Mouse (Mus musculus) CH12.LX (cell line): Measurements from ENCODE around the gene Fam71b. TPM values are rescaled to one million over a fixed set of nuclear protein-coding genes. Genes with fewer than 3 reads are reported as not detected.

Experiments
- DNase-seq: peaks from one replicate; pipeline ENCODE4 v3.0.0-alpha.2; 2013; ENCODE audit errors: extremely low read depth
- H3K27ac ChIP-seq: 2 replicates; pipeline ENCODE4 v1.5.1; 2012; ENCODE audit warnings: low read depth, mild to moderate bottlenecking, control low read depth, moderate library complexity; ENCODE audit not compliant: insufficient read depth
- H3K27me3 ChIP-seq: replicated peaks from 2 replicates; pipeline ENCODE3; 2012; ENCODE audit warnings: inconsistent platforms
- H3K36me3 ChIP-seq, 2 experiments: replicated peaks in 1 of 2; 2 replicates each; pipeline versions ENCODE3 to v1.6.1; 2012; ENCODE audit warnings: inconsistent platforms in 1 of 2, low read length in 1 of 2, mild to moderate bottlenecking in 1 of 2, mixed read lengths in 1 of 2, moderate library complexity in 1 of 2; ENCODE audit not compliant: control insufficient read depth in 1 of 2, insufficient read depth in 1 of 2
- H3K4me1 ChIP-seq, 2 experiments: 2 replicates each; pipeline ENCODE4 v1.6.1; 2012; ENCODE audit warnings: inconsistent platforms in 1 of 2, moderate library complexity in 1 of 2; ENCODE audit not compliant: insufficient read depth in 2 of 2, control insufficient read depth in 1 of 2
- H3K4me2 ChIP-seq: 2 replicates; pipeline ENCODE4 v1.6.1; 2012; ENCODE audit warnings: low read depth, mild to moderate bottlenecking, control low read depth; ENCODE audit not compliant: poor library complexity, insufficient read depth, severe bottlenecking
- H3K4me3 ChIP-seq, 3 experiments: fragments of 150-350 bp in 1 of 3; sonication (generic) in 1 of 3; replicated peaks in 1 of 3; 2 replicates each; pipeline versions ENCODE3 to v1.5.1; 2011 to 2012; ENCODE audit warnings: low read depth in 2 of 3, low read length in 2 of 3, mild to moderate bottlenecking in 2 of 3, moderate library complexity in 2 of 3, control low read depth in 1 of 3, improper control_type of control experiment in 1 of 3, inconsistent platforms in 1 of 3, mixed read lengths in 1 of 3; ENCODE audit not compliant: poor library complexity in 1 of 3
- H3K79me2 ChIP-seq: replicated peaks from 2 replicates; pipeline ENCODE4 v1.6.1; 2012; ENCODE audit warnings: mild to moderate bottlenecking, moderate library complexity; ENCODE audit not compliant: control insufficient read depth, poor library complexity, insufficient read depth, severe bottlenecking; ENCODE audit errors: extremely low read depth
- H3K9ac ChIP-seq: 2 replicates; pipeline ENCODE4 v1.6.1; 2012; ENCODE audit warnings: low read depth, mild to moderate bottlenecking, control low read depth, moderate library complexity; ENCODE audit not compliant: insufficient read depth
- H3K9me3 ChIP-seq: replicated peaks from 2 replicates; pipeline ENCODE3; 2012; ENCODE audit warnings: low read length, inconsistent platforms, mixed read lengths
- BHLHE40 ChIP-seq: IDR thresholded peaks from 2 replicates; pipeline ENCODE4 v1.6.1; 2011; ENCODE audit warnings: mild to moderate bottlenecking, low read depth, low read length, improper control_type of control experiment
- CHD1 ChIP-seq: IDR thresholded peaks from 2 replicates; pipeline ENCODE4 v1.6.1; 2012; ENCODE audit warnings: low read depth, low read length, improper control_type of control experiment, inconsistent platforms
- CHD2 ChIP-seq: IDR thresholded peaks from 2 replicates; pipeline ENCODE4 v1.6.1; 2011; ENCODE audit warnings: low read length, improper control_type of control experiment
- CTCF ChIP-seq, 2 experiments: IDR thresholded peaks in 1 of 2; conservative IDR thresholded peaks in 1 of 2; 2 replicates each; pipeline ENCODE4 v1.5.1; 2011 to 2012; ENCODE audit warnings: low read depth in 2 of 2, low read length in 2 of 2, improper control_type of control experiment in 1 of 2, inconsistent platforms in 1 of 2, mild to moderate bottlenecking in 1 of 2, moderate library complexity in 1 of 2
- E2F4 ChIP-seq: IDR thresholded peaks from 2 replicates; pipeline ENCODE4 v1.6.1; 2011; ENCODE audit warnings: low read depth, low read length, improper control_type of control experiment; ENCODE audit not compliant: insufficient replicate concordance
- ELF1 ChIP-seq: IDR thresholded peaks from 2 replicates; pipeline ENCODE4 v1.6.1; 2014; ENCODE audit warnings: low read depth, mild to moderate bottlenecking, inconsistent platforms, low read length, improper control_type of control experiment
- EP300 ChIP-seq: IDR thresholded peaks from 2 replicates; pipeline ENCODE4 v1.6.1; 2011; ENCODE audit warnings: low read length, improper control_type of control experiment
- ETS1 ChIP-seq: conservative IDR thresholded peaks from 2 replicates; pipeline ENCODE4 v1.6.1; 2012; ENCODE audit warnings: low read depth, mild to moderate bottlenecking, inconsistent platforms, low read length, improper control_type of control experiment, moderate library complexity
- GABPA ChIP-seq: IDR thresholded peaks from 2 replicates; pipeline ENCODE4 v1.6.1; 2012; ENCODE audit warnings: low read depth, low read length, improper control_type of control experiment, inconsistent platforms; ENCODE audit not compliant: insufficient replicate concordance
- HCFC1 ChIP-seq: IDR thresholded peaks from 2 replicates; pipeline ENCODE4 v1.6.1; 2012; ENCODE audit warnings: low read depth, mild to moderate bottlenecking, inconsistent platforms, low read length, improper control_type of control experiment
- IRF4 ChIP-seq: IDR thresholded peaks from 2 replicates; pipeline ENCODE4 v1.6.1; 2014; ENCODE audit warnings: low read depth, mild to moderate bottlenecking, inconsistent platforms, low read length, improper control_type of control experiment
- JUN ChIP-seq: IDR thresholded peaks from 2 replicates; pipeline ENCODE4 v1.6.1; 2011; ENCODE audit warnings: low read depth, mild to moderate bottlenecking, low read length, improper control_type of control experiment, moderate library complexity; ENCODE audit not compliant: insufficient read depth
- JUND ChIP-seq: conservative IDR thresholded peaks from 2 replicates; pipeline ENCODE4 v1.6.1; 2011; ENCODE audit warnings: low read depth, low read length, improper control_type of control experiment
- KAT2A ChIP-seq: IDR thresholded peaks from 2 replicates; pipeline ENCODE4 v1.6.1; 2012; ENCODE audit warnings: low read length, improper control_type of control experiment, inconsistent platforms; ENCODE audit not compliant: insufficient replicate concordance
- MAFK ChIP-seq: IDR thresholded peaks from 2 replicates; pipeline ENCODE4 v1.6.1; 2011; ENCODE audit warnings: low read length, improper control_type of control experiment; ENCODE audit not compliant: insufficient replicate concordance
- MAX ChIP-seq: IDR thresholded peaks from 2 replicates; pipeline ENCODE4 v1.6.1; 2011; ENCODE audit warnings: low read length, improper control_type of control experiment
- MAZ ChIP-seq: IDR thresholded peaks from 2 replicates; pipeline ENCODE4 v1.6.1; 2012; ENCODE audit warnings: low read depth, mild to moderate bottlenecking, inconsistent platforms, low read length, improper control_type of control experiment, moderate library complexity
- MEF2A ChIP-seq: IDR thresholded peaks from 2 replicates; pipeline ENCODE4 v1.6.1; 2014; ENCODE audit warnings: low read depth, mild to moderate bottlenecking, inconsistent platforms, low read length, improper control_type of control experiment, borderline replicate concordance
- MXI1 ChIP-seq: IDR thresholded peaks from 2 replicates; pipeline ENCODE4 v1.6.1; 2011; ENCODE audit warnings: mild to moderate bottlenecking, low read depth, low read length, improper control_type of control experiment
- MYC ChIP-seq: IDR thresholded peaks from 2 replicates; pipeline ENCODE4 v1.6.1; 2011; ENCODE audit warnings: low read depth, mild to moderate bottlenecking, improper control_type of control experiment, low read length
- NELFE ChIP-seq: IDR thresholded peaks from 2 replicates; pipeline ENCODE4 v1.6.1; 2011; ENCODE audit warnings: low read depth, low read length, improper control_type of control experiment
- NRF1 ChIP-seq: IDR thresholded peaks from 2 replicates; pipeline ENCODE4 v1.6.1; 2014; ENCODE audit warnings: low read depth, mild to moderate bottlenecking, inconsistent platforms, low read length, improper control_type of control experiment, moderate library complexity
- PAX5 ChIP-seq: IDR thresholded peaks from 2 replicates; pipeline ENCODE4 v1.6.1; 2012; ENCODE audit warnings: low read length, inconsistent platforms, mixed read lengths
- POLR2A ChIP-seq: IDR thresholded peaks from 2 replicates; pipeline ENCODE4 v1.6.1; 2011; ENCODE audit warnings: low read depth, mild to moderate bottlenecking, improper control_type of control experiment, low read length
- POLR2AphosphoS2 ChIP-seq: IDR thresholded peaks from 2 replicates; pipeline ENCODE4 v1.6.1; 2011; ENCODE audit warnings: low read depth, low read length, improper control_type of control experiment
- RAD21 ChIP-seq: IDR thresholded peaks from 2 replicates; pipeline ENCODE4 v1.6.1; 2011; ENCODE audit warnings: low read depth, mild to moderate bottlenecking, low read length, improper control_type of control experiment, moderate library complexity
- RCOR1 ChIP-seq: conservative IDR thresholded peaks from 2 replicates; pipeline ENCODE4 v1.6.1; 2012; ENCODE audit warnings: low read depth, mild to moderate bottlenecking, inconsistent platforms, low read length, improper control_type of control experiment
- SIN3A ChIP-seq: IDR thresholded peaks from 2 replicates; pipeline ENCODE4 v1.6.1; 2012; ENCODE audit warnings: low read length, improper control_type of control experiment, inconsistent platforms
- SMC3 ChIP-seq: IDR thresholded peaks from 2 replicates; pipeline ENCODE4 v1.6.1; 2011; ENCODE audit warnings: low read depth, low read length, improper control_type of control experiment
- TBP ChIP-seq: conservative IDR thresholded peaks from 2 replicates; pipeline ENCODE4 v1.6.1; 2011; ENCODE audit warnings: low read depth, low read length, improper control_type of control experiment
- TCF12 ChIP-seq: IDR thresholded peaks from 2 replicates; pipeline ENCODE4 v1.6.1; 2014; ENCODE audit warnings: low read depth, mild to moderate bottlenecking, inconsistent platforms, low read length, improper control_type of control experiment
- UBTF ChIP-seq: IDR thresholded peaks from 2 replicates; pipeline ENCODE4 v1.6.1; 2012; ENCODE audit warnings: low read depth, mild to moderate bottlenecking, inconsistent platforms, low read length, improper control_type of control experiment, moderate library complexity
- USF1 ChIP-seq: IDR thresholded peaks from 2 replicates; pipeline ENCODE4 v1.6.1; 2014; ENCODE audit warnings: low read depth, mild to moderate bottlenecking, inconsistent platforms, low read length, improper control_type of control experiment
- USF2 ChIP-seq: conservative IDR thresholded peaks from 2 replicates; pipeline ENCODE4 v1.6.1; 2011; ENCODE audit warnings: low read depth, low read length, improper control_type of control experiment
- ZC3H11A ChIP-seq: IDR thresholded peaks from 2 replicates; pipeline ENCODE4 v1.6.1; 2012; ENCODE audit warnings: low read depth, mild to moderate bottlenecking, inconsistent platforms, low read length, improper control_type of control experiment
- ZKSCAN1 ChIP-seq: IDR thresholded peaks from 2 replicates; pipeline ENCODE4 v1.6.1; 2012; ENCODE audit warnings: low read depth, inconsistent platforms, low read length, improper control_type of control experiment, borderline replicate concordance
- ZMIZ1 ChIP-seq: IDR thresholded peaks from 2 replicates; pipeline ENCODE4 v1.6.1; 2012; ENCODE audit warnings: low read depth, mild to moderate bottlenecking, inconsistent platforms, low read length, improper control_type of control experiment
- ZNF384 ChIP-seq: IDR thresholded peaks from 2 replicates; pipeline ENCODE4 v1.6.1; 2012; ENCODE audit warnings: low read depth, low read length, improper control_type of control experiment, inconsistent platforms
- dilution Hi-C: fragments of 300-500 bp; cut with MboI; formaldehyde crosslinking; loops from 2 replicates; pipeline ENCODE4 v1.14.3; 2020; ENCODE audit warnings: low sequenced_read_pairs; ENCODE audit not compliant: extremely low pct_unique_long_range_greater_than_20kb, extremely low pct_ligation_motif_present
- in situ Hi-C: fragments of 300-500 bp; cut with MboI; formaldehyde crosslinking; loops from 3 replicates; pipeline ENCODE4 v1.14.3; 2019; ENCODE audit warnings: low sequenced_read_pairs, low pct_ligation_motif_present, low pct_unique_long_range_greater_than_20kb, mixed read lengths
- polyA plus RNA-seq: library from polyadenylated mRNA; unstranded; fragments of >175 nt; gene quantifications from 2 replicates; pipeline ENCODE4 v1.2.1, GENCODE M21; 2012; ENCODE audit warnings: low read depth; ENCODE audit not compliant: insufficient read length
- total RNA-seq, 2 experiments: library from RNA; depleted of rRNA; stranded (reverse); fragments of 300-350 nt in 1 of 2; fragments of >200 nt in 1 of 2; gene quantifications; 2 replicates each; pipeline ENCODE4 v1.2.3; 2012 to 2014

Gene Fam71b
- total and polyA plus RNA-seq, 3 experiments = 0.46 to 2.6 (median 2.4) TPM

DNA sequence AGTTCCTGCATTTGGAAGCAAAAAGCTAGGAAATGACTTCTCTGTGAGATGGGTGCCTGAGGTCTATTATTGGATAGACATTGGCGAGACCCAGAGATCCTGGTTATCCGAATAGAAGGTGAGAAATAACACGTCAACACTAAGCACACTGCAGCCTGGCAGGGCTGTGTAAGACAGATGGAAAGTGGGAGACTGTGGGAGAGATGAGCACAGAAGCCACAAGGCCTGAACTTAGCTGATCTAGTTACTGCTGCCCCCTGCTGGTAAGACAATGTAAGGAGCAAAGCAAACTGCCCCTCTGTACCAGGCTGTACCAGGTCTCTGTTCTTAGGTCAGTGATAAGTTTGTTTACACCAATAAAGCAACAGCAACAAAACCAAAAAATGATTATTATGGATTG, 34.8 kb downstream of the Fam71b start:
- DNase-seq = peak; percentile 97
- TF ChIP-seq POLR2AphosphoS2 (no peak), RAD21 (peak; percentile 100), ZC3H11A (peak; percentile 93), NELFE (peak; percentile 29; the same call in 1 of the 2 replicates), UBTF (no peak), E2F4 (0 out of 2 replicates have a peak, but pooled peaks have one; percentile 32), PAX5 (no peak), HCFC1 (peak; percentile 21; the same call in 1 of the 2 replicates), SIN3A (no peak), TCF12 (peak; percentile 69), MAFK (no peak), ZNF384 (0 out of 2 replicates have a peak, but pooled peaks have one; percentile 41), MYC (peak; percentile 94), MAX (peak; percentile 73; the same call in 1 of the 2 replicates), ETS1 (peak; percentile 43; the same call in 1 of the 2 replicates), JUN (no peak), ZMIZ1 (no peak), KAT2A (no peak), MXI1 (no peak), USF2 (no peak), RCOR1 (0 out of 2 replicates have a peak, but pooled peaks have one; percentile 25), MAZ (0 out of 2 replicates have a peak, but pooled peaks have one; percentile 40), POLR2A (no peak), CHD2 (no peak), IRF4 (peak; percentile 79; the same call in 1 of the 2 replicates), JUND (no peak), USF1 (no peak), BHLHE40 (0 out of 2 replicates have a peak, but pooled peaks have one; percentile 34), TBP (no peak), SMC3 (peak; percentile 99), NRF1 (no peak), ZKSCAN1 (no peak), ELF1 (peak; percentile 32; the same call in 1 of the 2 replicates), GABPA (no peak), MEF2A (no peak), CHD1 (no peak), CTCF (conservative IDR thresholded peaks at IDR 0.05 in 1 of 2, IDR thresholded peaks at IDR 0.05 in 1 of 2; ENCODE audit: low read depth in 2 of 2, low read length in 2 of 2) (peak; percentile 95 to 99), EP300 (no peak; the same call in 1 of the 2 replicates)
- TF ChIP-seq, all 38 proteins: peak for 17
- Histone ChIP-seq H3K9ac (no peak overlapping the region), H3K4me1 (peaks cover 3 to 32% of the 10 kb centered on the region in 2 experiments; a peak in 3 of 4 replicates), H3K79me2 (no peaks in the 10 kb centered on the region), H3K36me3 (no peaks in the 10 kb centered on the region), H3K27me3 (no peaks in the 10 kb centered on the region), H3K9me3 (peaks cover 12% of the 10 kb centered on the region), H3K27ac (no peak overlapping the region), H3K4me2 (no peak overlapping the region), H3K4me3 (no peak overlapping the region)
- in situ Hi-C loops (loop anchor here (5.0 kb wide), 1 partner anchor 154 kb away; no protein-coding TSS in a partner anchor), dilution Hi-C loops (no loop called here)
